Mouse (Mus musculus): ENCODE measurements around the gene Id2. TPM values are rescaled to one million over a fixed set of nuclear protein-coding genes. Genes with fewer than 3 reads are reported as not detected.

The Id2 gene
- polyA plus RNA-seq, 1 experiment from 2014 or later: 206 TPM

DNA sequence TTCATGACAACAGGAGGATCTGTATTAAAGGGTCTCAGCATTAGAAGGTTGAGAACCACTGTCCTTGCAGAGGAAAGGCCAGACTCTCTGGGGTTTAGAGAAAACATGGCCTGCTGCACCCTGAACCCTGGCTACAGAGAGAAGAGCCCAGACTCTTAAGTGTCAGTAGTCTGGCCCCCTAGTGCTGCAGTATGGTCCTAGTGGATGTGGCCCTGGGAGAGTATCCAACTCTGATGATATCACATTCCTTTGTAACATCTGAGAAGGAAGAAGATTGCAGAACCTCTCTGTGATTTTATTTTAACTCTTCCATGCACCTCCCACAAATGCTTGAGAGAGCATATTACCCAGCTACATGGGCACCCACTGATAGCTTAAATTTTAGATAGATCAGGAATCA, 7.6 kb upstream of the Id2 start:
- Histone ChIP-seq H3K4me1 (replicated peaks) (peaks cover 13% of the 10 kb centered on the region), H3K4me2 (no peak overlapping the region), H3K27ac (no peak overlapping the region), H3K36me3 (no peaks in the 10 kb centered on the region), H3K9me3 (replicated peaks) (no peaks in the 10 kb centered on the region), H3K9ac (no peak overlapping the region), H3K4me3 (no peak overlapping the region), H3K27me3 (no peaks in the 10 kb centered on the region)
- no peak for ATAC-seq (replicated peaks; ENCODE audit: insufficient number of reproducible peaks, insufficient read depth, low FRiP score, low read depth)

- H3K4me2 ChIP-seq: no peak overlapping the region
- H3K9ac ChIP-seq: no peak overlapping the region
- no peak overlapping the region for H3K4me3 ChIP-seq
- no peak for ATAC-seq (replicated peaks; ENCODE audit: insufficient number of reproducible peaks, insufficient read depth, low FRiP score, low read depth)
- WGBS: 70% methylated on average over 6 of the region's 6 CpGs
- no peak overlapping the region for H3K27ac ChIP-seq
- no peaks in the 10 kb centered on the region for H3K9me3 ChIP-seq (replicated peaks)
- H3K4me1 ChIP-seq (replicated peaks): peaks cover 11% of the 10 kb centered on the region
- no peaks in the 10 kb centered on the region for H3K36me3 ChIP-seq
- H3K27me3 ChIP-seq: no peaks in the 10 kb centered on the region
Observed at GRCm38 (mm10) chr12:25103911-25104310, 7.0 kb upstream of the Id2 start.

DNA sequence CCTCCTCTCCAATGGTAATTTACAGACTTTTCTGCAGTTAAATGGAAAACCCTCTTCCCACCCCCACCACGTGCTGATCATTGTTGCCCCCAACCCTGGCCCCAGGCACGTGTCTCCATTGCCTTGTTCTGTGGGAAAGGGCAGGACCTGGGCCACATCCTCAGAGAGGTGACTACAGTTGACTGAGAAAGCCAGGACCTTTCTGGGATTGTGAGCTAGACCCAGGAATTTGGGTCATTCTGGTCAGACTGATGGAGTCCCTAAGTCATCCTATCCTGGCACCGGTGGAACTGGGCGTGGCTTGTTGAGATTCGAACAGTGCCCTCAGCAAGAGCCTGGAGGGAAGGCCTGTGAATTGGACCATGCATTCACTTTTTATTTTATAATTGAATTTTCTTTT, 4.4 kb upstream of the Id2 start:
- Histone ChIP-seq H3K4me3 (peak overlapping the region; percentile 81; the same call in 1 of the 2 replicates), H3K4me2 (peak overlapping the region; percentile 92), H3K9ac (no peak overlapping the region), H3K9me3 (replicated peaks) (no peaks in the 10 kb centered on the region), H3K36me3 (no peaks in the 10 kb centered on the region), H3K27me3 (no peaks in the 10 kb centered on the region), H3K4me1 (replicated peaks) (peaks cover 27% of the 10 kb centered on the region), H3K27ac (peak overlapping the region; percentile 96)
- no peak for ATAC-seq (replicated peaks; ENCODE audit: insufficient number of reproducible peaks, insufficient read depth, low FRiP score, low read depth)
- 33% methylated on average over 5 of the region's 5 CpGs for WGBS

DNA sequence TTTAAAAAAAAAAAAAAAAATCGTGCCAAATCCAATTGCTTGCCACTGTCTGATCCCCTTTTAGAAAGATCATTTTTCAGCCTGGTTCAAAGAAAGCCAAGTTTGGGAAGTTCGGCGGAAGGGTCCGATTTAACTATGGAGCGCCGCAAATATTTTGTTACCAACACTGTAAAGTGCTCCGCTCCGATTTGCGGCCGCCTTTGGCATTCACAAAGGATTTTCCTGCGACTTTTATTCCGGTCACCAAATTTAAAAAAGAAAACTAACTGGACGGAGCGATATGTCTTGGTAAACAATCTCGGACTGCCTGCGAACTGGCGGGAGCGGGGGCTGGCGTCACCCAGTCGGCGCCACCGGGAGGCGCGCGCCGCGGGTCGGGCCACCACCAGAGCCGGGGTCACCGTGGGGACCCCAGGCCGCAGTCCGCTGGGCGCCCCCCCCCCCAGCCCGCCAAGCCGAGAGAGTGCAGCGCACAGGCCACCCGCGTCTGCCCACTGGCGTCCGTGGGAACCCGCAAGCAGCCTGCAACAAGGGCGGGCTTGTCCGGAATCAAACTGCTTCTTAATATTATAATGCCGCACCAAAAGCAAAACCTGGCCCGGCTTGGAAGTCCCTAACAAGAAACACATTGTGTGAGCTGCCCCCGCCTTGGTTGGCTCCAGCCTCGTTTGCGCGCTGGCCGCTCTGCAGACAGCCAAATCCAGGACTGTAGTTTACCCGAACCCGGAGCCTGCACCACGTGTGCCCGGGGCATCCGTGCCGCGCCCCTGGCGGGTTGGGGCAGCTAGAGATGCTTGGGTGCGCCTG, 3.7 kb upstream of the Id2 start:
- no peak for ATAC-seq (replicated peaks; ENCODE audit: insufficient number of reproducible peaks, insufficient read depth, low FRiP score, low read depth)
- no peaks in the 10 kb centered on the region for H3K9me3 ChIP-seq (replicated peaks)
- peak overlapping the region; percentile 81 for H3K4me3 ChIP-seq
- H3K4me1 ChIP-seq (replicated peaks): peaks cover 27% of the 10 kb centered on the region
- no peaks in the 10 kb centered on the region for H3K27me3 ChIP-seq
- H3K36me3 ChIP-seq: no peaks in the 10 kb centered on the region
- H3K27ac ChIP-seq: peak overlapping the region; percentile 96
- peak overlapping the region; percentile 71 for H3K9ac ChIP-seq
- peak overlapping the region; percentile 92 for H3K4me2 ChIP-seq
- WGBS: under 1% methylated on average over 59 of the region's 59 CpGs

GRCm38 (mm10) chr12:25099563-25100408, 2.8 kb upstream of the Id2 start:
- H3K9me3 ChIP-seq (replicated peaks): no peaks in the 10 kb centered on the region
- peak overlapping the region; percentile 92 for H3K4me2 ChIP-seq
- peaks cover 27% of the 10 kb centered on the region for H3K4me1 ChIP-seq (replicated peaks)
- peak overlapping the region; percentile 81 for H3K4me3 ChIP-seq
- no peak for ATAC-seq (replicated peaks; ENCODE audit: insufficient number of reproducible peaks, insufficient read depth, low FRiP score, low read depth)
- H3K36me3 ChIP-seq: no peaks in the 10 kb centered on the region
- H3K27ac ChIP-seq: peak overlapping the region; percentile 96
- H3K27me3 ChIP-seq: no peaks in the 10 kb centered on the region
- under 1% methylated on average over 38 of the region's 38 CpGs for WGBS
- H3K9ac ChIP-seq: peak overlapping the region; percentile 71

DNA sequence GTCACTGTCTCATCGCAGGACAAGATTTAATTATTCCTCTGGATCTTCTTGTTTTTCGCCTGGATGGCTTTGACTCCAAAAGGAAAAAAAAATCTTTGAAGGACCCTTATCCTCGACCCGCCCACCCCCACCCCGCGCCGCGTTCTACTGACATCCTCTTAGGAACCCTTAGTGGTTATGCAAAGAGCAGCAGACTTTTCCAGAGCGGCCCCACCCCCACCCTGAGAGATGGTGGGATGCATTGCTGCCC, 2.3 kb upstream of the Id2 start:
- WGBS: 0% methylated on average over 9 of the region's 9 CpGs
- 0 out of 2 replicates have a peak, but pooled peaks have one; percentile 8 for ATAC-seq (replicated peaks; ENCODE audit: insufficient number of reproducible peaks, insufficient read depth, low FRiP score, low read depth)
- no peaks in the 10 kb centered on the region for H3K9me3 ChIP-seq (replicated peaks)
- H3K4me1 ChIP-seq (replicated peaks): peaks cover 27% of the 10 kb centered on the region
- no peaks in the 10 kb centered on the region for H3K36me3 ChIP-seq
- H3K9ac ChIP-seq: peak overlapping the region; percentile 71
- H3K4me2 ChIP-seq: peak overlapping the region; percentile 92
- peak overlapping the region; percentile 96 for H3K27ac ChIP-seq
- no peaks in the 10 kb centered on the region for H3K27me3 ChIP-seq
- peak overlapping the region; percentile 81 for H3K4me3 ChIP-seq

GRCm38 (mm10) chr12:25098561-25099312, 1.8 kb upstream of the Id2 start:
- Histone ChIP-seq H3K9me3 (replicated peaks) (no peaks in the 10 kb centered on the region), H3K27ac (peak overlapping the region; percentile 96), H3K36me3 (no peaks in the 10 kb centered on the region), H3K4me2 (peak overlapping the region; percentile 92), H3K4me1 (replicated peaks) (peaks cover 27% of the 10 kb centered on the region), H3K9ac (peak overlapping the region; percentile 71), H3K4me3 (peak overlapping the region; percentile 81), H3K27me3 (no peaks in the 10 kb centered on the region)
- under 1% methylated on average over 61 of the region's 61 CpGs for whole genome bisulfite sequencing
- ATAC-seq (replicated peaks; ENCODE audit: insufficient number of reproducible peaks, insufficient read depth, low FRiP score, low read depth): peak; percentile 78

GRCm38 (mm10) chr12:25098161-25098550, 1.2 kb upstream of the Id2 start:
- Histone ChIP-seq H3K4me3 (peak overlapping the region; percentile 81), H3K9me3 (replicated peaks) (no peaks in the 10 kb centered on the region), H3K27me3 (no peaks in the 10 kb centered on the region), H3K36me3 (no peaks in the 10 kb centered on the region), H3K4me2 (peak overlapping the region; percentile 92), H3K9ac (peak overlapping the region; percentile 62), H3K4me1 (replicated peaks) (peaks cover 31% of the 10 kb centered on the region), H3K27ac (peak overlapping the region; percentile 96)
- WGBS: 3% methylated on average over 9 of the region's 10 CpGs
- no peak; the same call in 1 of the 2 replicates for ATAC-seq (replicated peaks; ENCODE audit: insufficient number of reproducible peaks, insufficient read depth, low FRiP score, low read depth)

GRCm38 (mm10) chr12:25097210-25098160, 545 bp upstream of the Id2 start:
- no peak for ATAC-seq (replicated peaks; ENCODE audit: insufficient number of reproducible peaks, insufficient read depth, low FRiP score, low read depth)
- peak overlapping the region; percentile 62 for H3K9ac ChIP-seq
- H3K27ac ChIP-seq: peak overlapping the region; percentile 96
- peak overlapping the region; percentile 81 for H3K4me3 ChIP-seq
- H3K4me1 ChIP-seq (replicated peaks): peaks cover 38% of the 10 kb centered on the region
- WGBS: 8% methylated on average over 28 of the region's 28 CpGs
- no peaks in the 10 kb centered on the region for H3K9me3 ChIP-seq (replicated peaks)
- peak overlapping the region; percentile 92 for H3K4me2 ChIP-seq
- no peaks in the 10 kb centered on the region for H3K36me3 ChIP-seq
- no peaks in the 10 kb centered on the region for H3K27me3 ChIP-seq

GRCm38 (mm10) chr12:25096640-25097051, 294 bp downstream of the Id2 start:
- Histone ChIP-seq H3K27me3 (no peaks in the 10 kb centered on the region), H3K27ac (peak overlapping the region; percentile 96), H3K4me1 (replicated peaks) (peaks cover 43% of the 10 kb centered on the region), H3K4me3 (peak overlapping the region; percentile 81), H3K9ac (peak overlapping the region; percentile 70), H3K9me3 (replicated peaks) (no peaks in the 10 kb centered on the region), H3K4me2 (peak overlapping the region; percentile 92), H3K36me3 (no peaks in the 10 kb centered on the region)
- 1% methylated on average over 15 of the region's 15 CpGs for WGBS
- no peak for ATAC-seq (replicated peaks; ENCODE audit: insufficient number of reproducible peaks, insufficient read depth, low FRiP score, low read depth)

Measured in heart, embryonic 15.5 days (tissue).